12 mouse cellular contexts compared by ENCODE assay signal in the genomic region with DNA sequence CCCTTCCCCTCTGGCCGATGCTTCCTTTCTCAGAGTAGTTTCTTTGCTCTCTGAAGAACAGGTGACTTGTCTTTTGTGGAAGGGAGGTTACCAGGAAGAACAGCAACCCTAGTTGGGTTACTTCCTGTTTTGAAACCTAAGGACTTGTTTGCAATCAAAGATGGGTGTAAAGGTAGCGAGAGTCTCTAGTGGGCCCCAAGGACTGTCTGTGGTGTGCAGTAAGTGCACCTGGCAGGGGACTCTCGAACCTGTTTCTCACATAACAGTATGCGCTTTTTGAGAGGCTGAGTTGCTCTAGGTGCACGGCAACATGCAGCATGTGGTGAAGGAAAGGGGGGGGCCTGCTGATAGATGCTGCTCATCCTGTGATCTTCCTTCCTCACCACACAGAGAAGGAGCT. TPM values are rescaled to one million over a fixed set of nuclear protein-coding genes. Genes with fewer than 3 reads are reported as not detected.
DNase-seq lines count a peak whose midpoint lies in the region; ATAC-seq and TF ChIP-seq lines count a peak whose summit lies in the region.
"Had no signal": no experiment of that assay in that cellular context is flagged by ENCODE, and none has a peak within 500 bp of the region (broad histone marks: within the 10 kb centered on the region; RNA-seq: fewer than 3 reads in every experiment).

No protein-coding gene starts in this region.

- no peaks in the 10 kb centered on the region for H3K27me3 ChIP-seq in erythroblast, embryonic 14.5 days (ENCODE audit: control insufficient read depth)
- no peaks in the 10 kb centered on the region for H3K27me3 ChIP-seq in neural tube, embryonic 13.5 days
- no peaks in the 10 kb centered on the region for H3K27me3 ChIP-seq in liver, embryonic 14.5 days (ENCODE audit: control insufficient read depth, insufficient read depth, low read length)
- no peaks in the 10 kb centered on the region for H3K27me3 ChIP-seq in cerebellum, adult 2 months (ENCODE audit: control insufficient read depth, insufficient read depth, low read length)
- H3K27me3 ChIP-seq: forebrain, embryonic 12.5 days; lung, embryonic 15.5 days had no signal

- no peak overlapping the region for H3K9ac ChIP-seq in neural tube, embryonic 13.5 days
- H3K9ac ChIP-seq in liver, embryonic 14.5 days (replicated peaks), result peak overlapping the region; percentile 64
- H3K9ac ChIP-seq: forebrain, embryonic 12.5 days; lung, embryonic 15.5 days had no signal

- 91% methylated on average over 5 of the region's 5 CpGs for WGBS in neural tube, embryonic 13.5 days
- WGBS in liver, embryonic 14.5 days (ENCODE audit: insufficient replicate concordance), result 57% methylated on average over 5 of the region's 5 CpGs
- WGBS in cerebellum, adult 2 months, result 92% methylated on average over 5 of the region's 5 CpGs

- 0 out of 2 replicates have a peak overlapping the region, but pooled peaks have one; percentile 78 for H3K27ac ChIP-seq in neural tube, embryonic 13.5 days (replicated peaks)
- peak overlapping the region; percentile 98 for H3K27ac ChIP-seq in liver, embryonic 14.5 days
- H3K27ac ChIP-seq in cerebellum, adult 2 months (ENCODE audit: insufficient read depth, low read length), result no peak overlapping the region
- H3K27ac ChIP-seq: embryonic facial prominence, embryonic 10.5 days; forebrain, embryonic 12.5 days; lung, embryonic 15.5 days had no signal

- peaks cover 14% of the 10 kb centered on the region for H3K36me3 ChIP-seq in erythroblast, embryonic 14.5 days (ENCODE audit: control insufficient read depth)
- H3K36me3 ChIP-seq in neural tube, embryonic 13.5 days, result no peaks in the 10 kb centered on the region
- no peaks in the 10 kb centered on the region for H3K36me3 ChIP-seq in liver, embryonic 14.5 days (replicated peaks; ENCODE audit: control insufficient read depth, insufficient read depth, low read depth)
- H3K36me3 ChIP-seq: embryonic facial prominence, embryonic 10.5 days; forebrain, embryonic 12.5 days; lung, embryonic 15.5 days had no signal

- peaks cover 97% of the 10 kb centered on the region for H3K4me1 ChIP-seq in erythroblast, embryonic 14.5 days (ENCODE audit: control insufficient read depth)
- peaks cover 27% of the 10 kb centered on the region for H3K4me1 ChIP-seq in neural tube, embryonic 13.5 days (replicated peaks)
- H3K4me1 ChIP-seq in liver, embryonic 14.5 days (replicated peaks; ENCODE audit: control insufficient read depth in 2 of 2, insufficient read depth in 2 of 2, low read length in 1 of 2), result peaks cover 84 to 85% of the 10 kb centered on the region in 2 experiments
- peaks cover 14% of the 10 kb centered on the region; the same call in 1 of the 2 replicates for H3K4me1 ChIP-seq in cerebellum, adult 2 months (ENCODE audit: control insufficient read depth, insufficient read depth, low read length)

- no peak for TF ChIP-seq POLR2A in cerebellum, adult 2 months (IDR thresholded peaks at IDR 0.05; ENCODE audit: borderline replicate concordance, insufficient read depth, low read length)

- TF ChIP-seq CTCF in liver, embryonic 14.5 days (IDR thresholded peaks at IDR 0.05; ENCODE audit: low read depth), result no peak
- no peak for TF ChIP-seq CTCF in cerebellum, adult 2 months (IDR thresholded peaks at IDR 0.05; ENCODE audit: borderline replicate concordance, insufficient read depth, low read depth, low read length)

- TF ChIP-seq EP300 in liver, embryonic 14.5 days (IDR thresholded peaks at IDR 0.05; ENCODE audit: low read depth), result no peak

- H3K4me3 ChIP-seq in erythroblast, embryonic 14.5 days (replicated peaks), result peak overlapping the region; percentile 19
- no peak overlapping the region for H3K4me3 ChIP-seq in neural tube, embryonic 13.5 days
- H3K4me3 ChIP-seq in liver, embryonic 14.5 days (ENCODE audit: insufficient read depth in 1 of 2, low read depth in 2 of 2, low read length in 2 of 2), result no peak overlapping the region
- H3K4me3 ChIP-seq in cerebellum, adult 2 months (replicated peaks; ENCODE audit: insufficient read depth, low read depth, low read length), result no peak overlapping the region
- H3K4me3 ChIP-seq: embryonic facial prominence, embryonic 10.5 days; forebrain, embryonic 12.5 days; lung, embryonic 15.5 days had no signal

- no peaks in the 10 kb centered on the region for H3K9me3 ChIP-seq in erythroblast, embryonic 14.5 days (ENCODE audit: control insufficient read depth, low read length)
- H3K9me3 ChIP-seq in neural tube, embryonic 13.5 days, result no peaks in the 10 kb centered on the region
- H3K9me3 ChIP-seq in liver, embryonic 14.5 days (ENCODE audit: control insufficient read depth, low read length), result no peaks in the 10 kb centered on the region
- H3K9me3 ChIP-seq: embryonic facial prominence, embryonic 10.5 days; forebrain, embryonic 12.5 days; lung, embryonic 15.5 days had no signal

- H3K4me2 ChIP-seq in neural tube, embryonic 13.5 days, result no peak overlapping the region
- peak overlapping the region; percentile 58 for H3K4me2 ChIP-seq in liver, embryonic 14.5 days (ENCODE audit: low read depth)
- H3K4me2 ChIP-seq: forebrain, embryonic 12.5 days; lung, embryonic 15.5 days had no signal

- no peak for ATAC-seq in erythroblast, adult 5-6 weeks (replicated peaks; ENCODE audit: low FRiP score, poor library complexity, severe bottlenecking)
- no peak for ATAC-seq in neural tube, embryonic 13.5 days (ENCODE audit: low read depth)
- ATAC-seq in liver, embryonic 14.5 days (ENCODE audit: insufficient read depth), result no peak

- DNase-seq in neural tube, embryonic 10.5 days (ENCODE audit: extremely low spot score, low spot score), result no peak
- no peak for DNase-seq in liver, embryonic 14.5 days (ENCODE audit: low read depth in 3 of 3, low spot score in 3 of 3)
- peak; percentile 48 for DNase-seq in thymus, postnatal 14 days
- DNase-seq in frontal cortex, postnatal 25 days (ENCODE audit: low spot score in 2 of 2), result no peak
- DNase-seq in cerebellum, adult 2 months, result no peak
- DNase-seq: adrenal gland, adult 8-10 months had no signal

RNA-seq across cellular contexts. Expression of gene Cpeb4, which starts 40.0 kb away (rescaled TPM):
- polyA plus RNA-seq in erythroblast, embryonic 14.5 days (2012), result 3.1 and 5.1 TPM in 2 replicates
- 1,203 and 1,240 TPM in 2 replicates for total RNA-seq in erythroblast, adult 5-6 weeks (2015; ENCODE audit: low replicate concordance)
- total RNA-seq in erythroblast, adult 5-6 weeks (2017; ENCODE audit: low replicate concordance), result 858 and 892 TPM in 2 replicates
- polyA plus RNA-seq in neural tube, embryonic 13.5 days (2015; fragmentation: Nextera tagmentation; extraction: Ambion mirVana), result 15.1 and 18.2 TPM in 2 replicates
- 21.5 and 25.1 TPM in 2 replicates for polyA plus RNA-seq in liver, embryonic 14.5 days (2012; rRNA removed)
- polyA plus RNA-seq in liver, embryonic 14.5 days (2014; fragmentation: Nextera tagmentation; extraction: Ambion mirVana), result 28.7 and 29.4 TPM in 2 replicates
- polyA plus RNA-seq in cerebellum, adult 2 months (2012; rRNA removed), result 58.0 and 69.3 TPM in 2 replicates
